Mouse (Mus musculus): ENCODE data around the gene Supt7l.

DNA sequence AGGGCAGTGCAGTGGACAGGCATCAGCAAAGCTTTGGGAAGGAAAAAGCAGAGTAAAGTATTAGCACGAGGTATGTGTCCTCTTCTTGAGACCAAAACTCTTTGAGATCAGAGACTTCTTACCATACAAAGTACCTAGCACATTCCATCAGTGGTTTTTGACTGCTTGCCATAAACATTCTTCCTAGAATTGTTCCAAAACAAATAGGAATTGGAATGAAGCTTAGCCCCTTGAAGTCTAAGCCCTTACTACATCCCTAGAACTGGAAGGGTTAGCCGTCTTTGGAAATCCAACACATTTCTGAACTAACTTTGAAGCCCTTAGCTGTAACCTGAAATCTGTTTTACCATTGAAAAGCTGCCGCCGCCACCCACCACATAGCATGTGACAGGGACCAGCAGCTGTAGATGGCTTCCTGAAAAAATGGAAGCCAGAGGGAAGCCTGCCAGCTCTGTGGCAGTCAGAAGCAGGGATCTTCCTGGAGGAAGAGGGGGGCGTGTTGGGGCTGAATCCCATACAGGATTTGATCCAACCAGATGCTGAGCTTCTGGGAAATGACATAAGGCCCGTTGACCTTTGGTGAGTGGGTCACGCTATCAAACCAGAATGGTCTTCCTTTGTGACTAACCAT, 34.5 kb upstream of the Supt7l start:
- no peak for TF ChIP-seq POLR2A (IDR thresholded peaks at IDR 0.05; ENCODE audit: borderline replicate concordance, extremely low read depth, low read depth, low read length)
- no peak for TF ChIP-seq CTCF (IDR thresholded peaks at IDR 0.05; ENCODE audit: insufficient read depth, low read length)

All from lung, adult 2 months (tissue).